Mouse (Mus musculus) stomach, postnatal 0 days (tissue): ENCODE results near the gene Mup10. TPM values are rescaled to one million over a fixed set of nuclear protein-coding genes. Genes with fewer than 3 reads are reported as not detected.
"Not testable (repeated sequence)": the region's sequence is repeated elsewhere in the genome, so short reads cannot be mapped to it uniquely, and the experiment has no call there.

Experiments used
- ATAC-seq: fragments of 200-750 bp; cut with Nextera tagmentation; 2 replicates; pipeline ENCODE4 v1.8.0; 2017; ENCODE audit not compliant: low FRiP score, low TSS enrichment
- DNase-seq: peaks from one replicate; pipeline ENCODE4 v3.0.0-alpha.2; 2016; ENCODE audit warnings: low spot score
- H3K27ac ChIP-seq: fragments of 300-500 bp; sonication (generic); replicated peaks from 2 replicates; pipeline ENCODE4 v1.5.1; 2014; ENCODE audit warnings: mild to moderate bottlenecking, control low read depth
- H3K27me3 ChIP-seq: fragments of 300-500 bp; sonication (generic); 2 replicates; pipeline ENCODE4 v1.6.1; 2014; ENCODE audit warnings: low read length; ENCODE audit not compliant: control insufficient read depth, insufficient read depth
- H3K36me3 ChIP-seq: fragments of 300-500 bp; sonication (generic); 2 replicates; pipeline ENCODE4 v1.6.1; 2014; ENCODE audit warnings: low read length, mixed read lengths; ENCODE audit not compliant: control insufficient read depth, insufficient read depth
- H3K4me1 ChIP-seq: fragments of 300-500 bp; sonication (generic); replicated peaks from 2 replicates; pipeline ENCODE4 v1.6.1; 2014; ENCODE audit warnings: antibody characterized with exemption; ENCODE audit not compliant: control insufficient read depth, insufficient read depth
- H3K4me2 ChIP-seq: fragments of 300-500 bp; sonication (generic); replicated peaks from 2 replicates; pipeline ENCODE4 v1.6.1; 2014; ENCODE audit warnings: low read depth, mild to moderate bottlenecking, control low read depth, moderate library complexity
- H3K4me3 ChIP-seq: fragments of 300-500 bp; sonication (generic); 2 replicates; pipeline ENCODE4 v1.5.1; 2014; ENCODE audit warnings: low read depth, low read length, control low read depth
- H3K9ac ChIP-seq: fragments of 300-500 bp; sonication (generic); 2 replicates; pipeline ENCODE4 v1.6.1; 2014; ENCODE audit warnings: mild to moderate bottlenecking, low read length, control low read depth, mixed read lengths
- H3K9me3 ChIP-seq: fragments of 300-500 bp; sonication (generic); 2 replicates; pipeline ENCODE4 v1.6.1; 2016; ENCODE audit warnings: low read length; ENCODE audit not compliant: control insufficient read depth
- WGBS: fragments of 180-500 bp; shearing (Covaris S2); extraction: QIAGEN DNeasy Blood & Tissue Kit; methylation state at CpG from one replicate; pipeline ENCODE4 v1.1.7; 2014; 5-methylcytosine and 5-hydroxymethylcytosine counted together
- polyA plus RNA-seq: library from polyadenylated mRNA; unstranded; fragments of >200 nt; fragmentation: Nextera tagmentation; extraction: Ambion mirVana; gene quantifications from 2 replicates; pipeline ENCODE4 v1.2.1, GENCODE M21; 2015

Mup10 gene
- 0.12 TPM in 1 of 2 replicates, not detected in the other for polyA plus RNA-seq

DNA sequence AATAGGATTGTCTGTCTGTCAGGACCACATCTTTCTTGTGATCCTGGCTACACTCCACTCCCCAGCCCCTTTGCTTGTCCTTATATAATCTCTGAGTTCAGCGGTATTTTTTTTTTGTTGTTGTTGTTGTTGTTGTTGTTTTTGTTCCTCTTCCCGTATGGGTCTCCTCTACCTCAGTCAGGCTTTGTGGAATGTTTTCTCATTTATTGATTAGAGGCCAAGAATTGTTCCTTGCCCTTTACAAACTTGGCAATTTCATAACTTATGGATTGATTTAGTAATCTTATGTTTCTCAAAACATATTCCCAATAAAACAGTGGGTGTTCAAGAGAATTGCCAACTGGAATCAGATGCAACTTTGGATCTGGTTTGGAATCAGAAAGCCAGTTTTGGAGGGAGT, at the start of gene Mup10:
Gene Mup10 (minus strand): TSS at position 101 of the 400 bp plus-strand sequence.
- not testable (repeated sequence) for H3K36me3 ChIP-seq, H3K4me3 ChIP-seq, H3K9me3 ChIP-seq, H3K4me1 ChIP-seq, ATAC-seq, H3K27ac ChIP-seq, H3K4me2 ChIP-seq, DNase-seq, H3K27me3 ChIP-seq, H3K9ac ChIP-seq
- WGBS = 83% methylated on average over 2 of the region's 2 CpGs

Other genes with a start within 250 kb of the Mup10 start
- gene Mup9, start 160.2 kb downstream of the Mup10 start, polyA plus RNA-seq = not detected in 2 replicates
- not detected in 2 replicates for gene Mup1, start 80.2 kb downstream of the Mup10 start, polyA plus RNA-seq
- gene Mup11, start 80.2 kb upstream of the Mup10 start, polyA plus RNA-seq = not detected in 2 replicates
- gene Mup12, start 159.1 kb upstream of the Mup10 start, polyA plus RNA-seq = not detected in 2 replicates
- gene Mup22, start 239.3 kb upstream of the Mup10 start, polyA plus RNA-seq = not detected in 2 replicates